Mouse (Mus musculus) lung, postnatal 0 days (tissue): ENCODE results near the gene Glb1. TPM values are rescaled to one million over a fixed set of nuclear protein-coding genes. Genes with fewer than 3 reads are reported as not detected.

Experiments
- ATAC-seq: fragments of 200-750 bp; cut with Nextera tagmentation; 2 replicates; pipeline ENCODE4 v1.8.0; 2017; ENCODE audit warnings: moderate library complexity
- DNase-seq: peaks from one replicate; pipeline ENCODE4 v3.0.0-alpha.2; 2016; ENCODE audit warnings: low spot score
- H3K27ac ChIP-seq: fragments of 300-500 bp; sonication (generic); 2 replicates; pipeline ENCODE4 v1.5.1; 2014; ENCODE audit warnings: antibody characterized with exemption, mild to moderate bottlenecking, low read length, mixed read lengths
- H3K27me3 ChIP-seq: fragments of 300-500 bp; sonication (generic); replicated peaks from 2 replicates; pipeline ENCODE4 v1.6.1; 2014; ENCODE audit warnings: low read length, mixed read lengths; ENCODE audit not compliant: insufficient read depth
- H3K36me3 ChIP-seq: fragments of 300-500 bp; sonication (generic); 2 replicates; pipeline ENCODE4 v1.6.1; 2014; ENCODE audit warnings: low read length, mixed read lengths; ENCODE audit not compliant: insufficient read depth
- H3K4me1 ChIP-seq: fragments of 300-500 bp; sonication (generic); 2 replicates; pipeline ENCODE4 v1.6.1; 2014; ENCODE audit warnings: antibody characterized with exemption, low read depth, low read length, mixed read lengths; ENCODE audit not compliant: insufficient read depth
- H3K4me2 ChIP-seq: fragments of 300-500 bp; sonication (generic); replicated peaks from 2 replicates; pipeline ENCODE4 v1.6.1; 2014; ENCODE audit warnings: low read depth, mild to moderate bottlenecking, low read length, moderate library complexity, mixed read lengths
- H3K4me3 ChIP-seq: fragments of 300-500 bp; sonication (generic); 2 replicates; pipeline ENCODE4 v1.5.1; 2014; ENCODE audit warnings: low read depth, low read length
- H3K9ac ChIP-seq: fragments of 300-500 bp; sonication (generic); replicated peaks from 2 replicates; pipeline ENCODE4 v1.6.1; 2014; ENCODE audit warnings: low read depth, mild to moderate bottlenecking
- H3K9me3 ChIP-seq: fragments of 300-500 bp; sonication (generic); 2 replicates; pipeline ENCODE4 v1.6.1; 2016; ENCODE audit warnings: low read length, mixed read lengths
- CTCF ChIP-seq: IDR thresholded peaks from 2 replicates; pipeline ENCODE4 v1.5.1; 2016; ENCODE audit warnings: antibody characterized with exemption, mild to moderate bottlenecking
- EP300 ChIP-seq: IDR thresholded peaks from 2 replicates; pipeline ENCODE4 v1.6.1; 2016; ENCODE audit warnings: antibody characterized with exemption, mild to moderate bottlenecking, control low read depth
- WGBS: fragments of 180-500 bp; shearing (Covaris S2); extraction: QIAGEN DNeasy Blood & Tissue Kit; methylation state at CpG from one replicate; pipeline ENCODE4 v1.1.7; 2014; 5-methylcytosine and 5-hydroxymethylcytosine counted together
- polyA plus RNA-seq: library from polyadenylated mRNA; unstranded; fragments of >200 nt; fragmentation: Nextera tagmentation; extraction: Ambion mirVana; gene quantifications from 2 replicates; pipeline ENCODE4 v1.2.1, GENCODE M21; 2015

Gene Glb1
- polyA plus RNA-seq, 1 experiment from 2014 or later = 23.4 TPM

- DNase-seq (no peak), ATAC-seq (no peak; the same call in 1 of the 2 replicates)
- WGBS = 53% methylated on average over 5 of the region's 5 CpGs
- no peak overlapping the region for H3K4me3 ChIP-seq
- no peaks in the 10 kb centered on the region for H3K27me3 ChIP-seq
- TF ChIP-seq EP300 (no peak), CTCF (peak; percentile 62)
- H3K27ac ChIP-seq = no peak overlapping the region
- no peak overlapping the region for H3K4me2 ChIP-seq
- H3K9ac ChIP-seq = no peak overlapping the region
- H3K4me1 ChIP-seq = peaks cover 7% of the 10 kb centered on the region; the same call in 1 of the 2 replicates
- no peaks in the 10 kb centered on the region for H3K36me3 ChIP-seq
- no peaks in the 10 kb centered on the region for H3K9me3 ChIP-seq
Observed at GRCm38 (mm10) chr9:114522041-114522440, 121.2 kb downstream of the Glb1 start.

- H3K27ac ChIP-seq = no peak overlapping the region
- peak; percentile 69 for ATAC-seq
Observed at GRCm38 (mm10) chr9:114522501-114522900, 121.6 kb downstream of the Glb1 start.

More at GRCm38 (mm10) chr9:114522501-114522900, 121.6 kb downstream of the Glb1 start:
- peak; percentile 53 for DNase-seq
- Histone ChIP-seq H3K27me3 (no peaks in the 10 kb centered on the region), H3K4me2 (no peak overlapping the region), H3K36me3 (no peaks in the 10 kb centered on the region), H3K9ac (no peak overlapping the region), H3K4me3 (no peak overlapping the region), H3K9me3 (no peaks in the 10 kb centered on the region), H3K4me1 (peaks cover 8% of the 10 kb centered on the region; the same call in 1 of the 2 replicates)
- WGBS = 64% methylated on average over 9 of the region's 9 CpGs
- TF ChIP-seq EP300 = no peak
- no peak for TF ChIP-seq CTCF

Other genes starting within 250 kb of the Glb1 start
- 2.3 and 3.0 TPM in 2 replicates for gene Bcl2a1c, start 70.9 kb upstream of the Glb1 start, polyA plus RNA-seq
- gene Crtap, start 10.4 kb upstream of the Glb1 start, polyA plus RNA-seq = 83.8 and 84.8 TPM in 2 replicates
- gene Tmppe, start within 50 bp of the Glb1 start, polyA plus RNA-seq = 5.5 TPM in 2 replicates
- gene Ccr4, start 103.8 kb downstream of the Glb1 start, polyA plus RNA-seq = not detected in 2 replicates
- gene C130032M10Rik, start 114.6 kb downstream of the Glb1 start, polyA plus RNA-seq = 0.33 TPM in 1 of 2 replicates, not detected in the other
- gene Trim71, start 163.3 kb downstream of the Glb1 start, polyA plus RNA-seq = 0.30 and 0.32 TPM in 2 replicates
- gene Cnot10, start 239.1 kb downstream of the Glb1 start, polyA plus RNA-seq = 30.8 and 34.1 TPM in 2 replicates